Mouse (Mus musculus) T-helper 2 cell (primary cell): Measurements from ENCODE around the gene Gm20388.

Experiments
- in situ Hi-C: fragments of 300-600 bp; cut with MboI, MseI; formaldehyde crosslinking; loops from one replicate; pipeline ENCODE4 v1.15.1; 2025; ENCODE audit warnings: high pct_unique_total_duplicates

Gm20388 gene

DNA sequence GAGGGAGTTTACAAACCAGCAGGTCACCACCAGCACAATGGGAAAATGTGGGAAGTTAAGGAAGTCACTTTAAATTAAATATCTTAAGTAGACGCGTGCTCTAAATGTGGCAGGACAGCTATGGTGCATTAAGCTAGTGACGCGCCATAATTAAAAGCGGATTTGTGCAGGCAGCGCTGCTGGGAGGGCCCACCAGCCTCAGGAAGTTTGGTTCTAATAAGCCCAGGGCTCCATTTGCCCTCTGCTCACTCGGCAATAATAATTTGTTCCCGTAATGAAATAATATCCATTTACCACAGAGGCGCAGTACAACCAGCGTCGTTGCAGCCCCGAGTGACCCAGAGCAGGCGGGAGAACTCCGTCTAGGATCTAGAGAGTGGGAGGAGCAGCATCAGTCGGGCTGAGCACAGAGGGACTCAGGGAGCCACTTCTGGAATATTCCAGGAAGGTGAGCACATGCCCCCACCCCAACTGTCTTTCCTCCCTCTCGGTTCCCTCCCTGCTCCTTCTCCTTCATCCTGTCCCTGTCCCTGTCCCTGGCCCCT is 1040.1 kb downstream of the Gm20388 start:
- in situ Hi-C loops, result no loop called here

DNA sequence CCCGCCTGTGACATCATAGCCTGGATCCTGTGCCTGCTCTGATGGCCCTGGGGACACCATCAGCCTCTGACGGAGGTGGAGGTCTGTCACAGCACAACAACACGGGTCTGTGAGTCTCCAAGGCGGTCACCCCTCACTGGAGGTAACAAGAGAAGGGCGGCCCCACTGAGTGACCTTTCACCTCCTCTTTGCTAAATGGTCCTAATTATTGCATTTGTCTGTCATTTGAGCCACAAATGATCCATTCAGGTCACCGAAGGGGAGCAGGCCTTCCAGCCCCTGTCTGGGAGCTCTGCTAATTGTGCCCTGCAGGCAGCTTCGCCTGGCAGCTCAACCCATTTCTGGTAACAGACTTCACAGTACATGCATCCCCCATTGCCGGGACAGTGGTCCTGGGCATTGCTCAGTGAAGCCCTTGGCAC is 1048.8 kb downstream of the Gm20388 start:
- in situ Hi-C loops, result no loop called here

DNA sequence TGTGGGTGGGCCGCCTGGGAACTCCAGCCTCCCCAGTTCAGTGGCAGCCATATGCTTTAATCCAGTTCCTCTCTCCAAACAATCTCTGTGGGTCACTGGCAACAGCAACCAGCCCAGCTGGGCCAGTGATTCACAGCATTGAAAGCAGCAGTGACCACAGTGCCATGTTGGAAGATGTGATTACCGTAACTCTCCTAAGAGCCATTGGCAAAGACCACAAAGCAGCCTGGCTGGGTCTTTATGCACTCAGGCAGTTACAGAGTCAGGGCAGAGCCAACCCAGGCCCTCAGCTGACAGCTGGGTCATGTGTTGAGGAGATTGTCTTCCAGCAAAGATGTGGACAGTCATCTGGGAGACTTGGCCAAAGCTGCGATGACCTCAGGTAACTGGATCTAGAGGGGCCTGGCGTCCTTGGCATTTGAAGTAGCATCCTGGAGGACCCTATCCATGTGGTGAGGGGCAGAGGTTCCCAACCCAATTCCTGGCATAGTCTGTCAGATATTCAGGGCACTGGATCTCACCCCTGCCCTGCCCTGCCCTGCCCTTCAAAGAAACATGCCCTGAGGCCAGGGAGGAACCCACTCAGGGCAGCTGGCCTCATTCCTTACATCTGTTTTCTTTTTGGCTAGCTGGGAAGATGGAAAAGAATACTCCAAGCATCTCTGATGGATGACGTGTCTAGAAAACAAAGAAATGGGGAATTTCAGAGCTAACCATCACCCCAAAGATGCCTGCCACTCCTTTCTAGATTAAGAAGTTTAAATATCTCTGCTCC is 1052.2 kb downstream of the Gm20388 start:
- in situ Hi-C loops, result no loop called here

DNA sequence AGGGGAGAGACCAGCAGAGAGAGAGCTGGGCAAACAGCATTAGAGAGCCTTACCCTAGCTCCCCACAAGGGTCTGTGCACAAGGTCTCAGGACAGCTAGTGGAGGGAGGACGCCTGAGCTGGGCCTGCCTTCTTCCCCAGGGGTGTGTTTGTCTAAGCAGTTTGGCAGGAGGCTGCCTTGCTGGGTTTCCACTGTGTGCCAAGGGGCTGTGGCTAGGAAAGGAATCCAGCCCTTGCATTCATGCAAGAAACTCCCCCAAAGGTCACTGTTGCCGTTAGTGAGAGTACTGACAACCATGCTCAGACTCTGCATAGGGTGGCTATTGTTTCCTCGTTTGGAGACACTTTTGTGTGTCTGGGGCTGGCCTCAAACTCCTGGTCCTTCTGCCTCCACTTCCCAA is 1055.9 kb downstream of the Gm20388 start:
- in situ Hi-C loops, result loop anchor here (5.0 kb wide), 1 partner anchor 126 kb away; no protein-coding TSS in a partner anchor

DNA sequence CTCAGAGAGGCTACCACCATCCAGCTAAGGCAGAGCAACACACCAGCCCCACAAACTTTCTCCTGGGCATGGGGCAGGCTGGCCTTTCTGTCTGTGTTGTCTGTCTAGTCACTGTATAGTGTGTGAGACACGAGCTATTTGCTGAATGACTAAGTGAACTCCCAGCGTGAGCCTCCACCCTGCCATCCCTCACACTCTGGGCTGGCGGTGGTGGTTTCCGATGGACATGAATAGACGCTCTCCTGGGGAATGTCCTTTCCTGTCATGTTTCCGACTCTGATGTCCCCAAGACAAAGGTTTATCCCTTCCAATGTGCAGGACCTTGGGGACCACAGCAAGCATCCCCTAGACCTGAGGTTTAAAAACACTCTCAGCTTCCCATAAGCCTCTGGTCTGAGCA is 1057.7 kb downstream of the Gm20388 start:
- in situ Hi-C loops, result loop anchor here (5.0 kb wide), 1 partner anchor 124 kb away; no protein-coding TSS in a partner anchor

DNA sequence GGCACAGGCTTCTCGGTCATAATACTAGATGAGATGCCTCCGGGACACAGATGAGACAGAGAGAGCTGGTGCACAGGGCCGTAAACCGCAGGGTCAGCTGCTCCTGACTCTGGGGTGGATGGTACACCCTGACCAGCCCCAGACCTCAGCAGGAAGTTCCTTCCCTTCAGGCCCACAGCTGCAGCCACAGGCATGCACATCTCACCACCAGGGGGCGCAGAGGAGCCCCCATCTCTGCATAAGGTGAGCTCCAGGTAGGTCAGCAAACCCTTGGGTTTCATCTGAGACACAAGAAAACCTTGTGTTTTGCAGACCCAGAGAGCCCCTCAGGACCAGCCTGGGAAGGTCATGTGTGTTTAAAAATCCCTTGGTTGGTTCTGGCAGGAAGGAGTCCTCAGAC is 1059.7 kb downstream of the Gm20388 start:
- in situ Hi-C loops, result no loop called here

DNA sequence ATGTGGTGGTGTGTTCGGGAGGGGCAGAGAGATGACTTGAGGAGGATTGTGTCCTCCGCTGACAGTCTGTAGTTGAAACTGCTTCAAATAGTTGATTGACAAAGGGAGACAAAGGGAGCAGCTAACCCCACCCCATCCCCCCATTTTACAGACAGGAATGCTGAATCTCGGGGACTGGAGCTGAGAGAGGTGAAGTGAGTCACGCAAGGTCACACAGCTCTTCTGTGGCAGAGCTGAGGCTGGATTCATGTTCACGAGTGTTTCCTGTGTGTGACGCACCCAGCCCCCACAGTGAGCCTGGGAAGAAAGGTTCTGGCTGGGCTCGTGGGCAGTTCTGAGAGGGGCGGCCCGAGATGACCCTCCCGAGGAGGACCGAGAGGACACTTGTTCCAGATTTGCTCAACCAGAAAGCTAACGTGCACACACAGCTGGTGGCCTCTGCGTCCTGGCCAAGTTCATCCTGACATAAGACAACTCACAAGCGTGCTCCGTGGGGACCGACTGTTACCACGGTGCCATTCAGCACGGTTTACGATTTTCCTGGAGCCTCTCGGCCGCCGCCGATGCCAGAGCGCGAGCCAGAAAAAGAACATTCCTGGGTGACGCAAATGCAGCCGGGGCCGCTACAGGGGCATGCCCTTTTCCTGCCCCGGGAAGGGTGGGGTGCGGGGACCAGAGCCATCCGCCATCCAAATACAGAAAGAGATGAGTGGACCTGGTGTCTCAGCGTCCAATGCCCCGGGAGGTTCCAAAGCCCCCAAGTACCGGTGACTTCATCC is 1061.2 kb downstream of the Gm20388 start:
- in situ Hi-C loops, result no loop called here

DNA sequence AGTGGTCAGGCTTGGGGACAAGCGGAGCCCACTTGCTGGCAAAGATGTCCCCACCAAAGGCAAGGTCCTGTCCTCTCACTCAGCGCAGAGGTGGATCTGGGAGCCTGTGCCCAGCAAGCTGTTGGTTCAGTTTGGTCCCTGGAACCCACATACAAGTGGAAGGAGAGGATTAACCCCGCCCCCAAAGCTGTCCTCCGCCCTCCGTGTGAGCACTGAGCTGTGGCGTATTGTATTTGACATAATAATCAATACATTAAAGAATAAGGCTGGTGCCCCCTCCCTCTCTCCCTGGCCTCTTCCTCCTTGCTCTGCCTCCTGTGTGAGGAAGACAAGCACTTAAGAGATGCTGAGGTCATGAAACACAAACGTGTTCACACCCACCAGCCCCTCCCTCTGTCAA is 1062.4 kb downstream of the Gm20388 start:
- in situ Hi-C loops, result no loop called here

DNA sequence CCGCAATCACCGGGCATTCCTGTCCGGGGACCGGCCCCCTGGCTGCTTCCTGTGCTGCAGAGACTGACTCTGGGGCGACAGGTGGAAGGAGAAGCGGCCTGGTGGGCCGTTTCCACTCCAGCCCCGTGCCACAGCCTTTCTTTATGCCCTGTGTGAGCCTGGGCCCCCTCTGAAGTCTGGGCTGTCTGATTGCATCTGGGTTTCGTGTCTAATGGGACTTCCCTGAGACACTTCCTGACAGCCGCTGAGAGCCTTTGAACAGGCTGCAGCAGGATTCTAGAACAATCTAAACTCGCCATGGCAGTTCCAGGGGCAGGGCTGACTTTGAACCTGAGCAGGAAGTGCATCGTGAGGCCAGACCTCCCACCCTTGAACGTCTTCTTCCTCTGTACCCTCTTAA is 1066.5 kb downstream of the Gm20388 start:
- in situ Hi-C loops, result no loop called here

DNA sequence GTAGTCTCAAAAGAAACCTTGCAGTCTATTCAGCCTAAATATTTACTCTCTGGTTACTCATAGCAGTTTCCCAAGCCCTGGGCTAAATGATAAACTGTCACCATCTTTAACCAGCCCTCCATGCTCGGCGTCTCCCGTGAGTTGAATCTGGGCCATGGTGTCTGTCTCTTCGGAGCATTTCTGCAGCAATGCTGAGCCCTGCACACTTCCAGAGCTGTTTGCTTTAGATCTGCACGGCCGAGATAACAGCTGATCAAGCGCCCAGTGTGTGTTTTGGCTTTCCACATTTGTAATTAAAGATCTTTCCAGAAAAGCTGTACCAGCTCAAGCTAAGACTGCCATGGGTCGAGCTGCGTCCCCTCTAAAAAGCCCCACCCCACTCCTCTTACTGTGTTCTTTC is 1068.6 kb downstream of the Gm20388 start:
- in situ Hi-C loops, result no loop called here

DNA sequence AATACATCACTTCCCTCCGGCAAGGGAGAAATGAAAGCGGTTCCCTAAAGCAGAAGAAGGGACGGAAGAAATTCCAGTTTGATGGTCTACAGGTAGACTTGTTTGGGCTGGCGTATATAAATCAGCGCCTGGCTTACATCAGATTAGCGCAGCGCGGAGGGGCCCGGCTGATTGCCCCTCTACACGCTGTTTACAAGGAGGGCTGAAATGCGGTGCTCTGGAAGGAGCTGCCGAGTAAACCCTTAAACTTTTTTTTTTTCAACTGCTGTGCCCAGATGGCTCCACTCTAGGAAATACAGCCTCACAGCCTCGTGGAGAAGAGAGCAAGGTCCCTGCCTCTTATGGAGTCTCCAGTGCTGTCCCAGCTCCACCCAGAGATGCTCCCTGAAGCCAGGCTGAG is 1070.3 kb downstream of the Gm20388 start:
- in situ Hi-C loops, result no loop called here

DNA sequence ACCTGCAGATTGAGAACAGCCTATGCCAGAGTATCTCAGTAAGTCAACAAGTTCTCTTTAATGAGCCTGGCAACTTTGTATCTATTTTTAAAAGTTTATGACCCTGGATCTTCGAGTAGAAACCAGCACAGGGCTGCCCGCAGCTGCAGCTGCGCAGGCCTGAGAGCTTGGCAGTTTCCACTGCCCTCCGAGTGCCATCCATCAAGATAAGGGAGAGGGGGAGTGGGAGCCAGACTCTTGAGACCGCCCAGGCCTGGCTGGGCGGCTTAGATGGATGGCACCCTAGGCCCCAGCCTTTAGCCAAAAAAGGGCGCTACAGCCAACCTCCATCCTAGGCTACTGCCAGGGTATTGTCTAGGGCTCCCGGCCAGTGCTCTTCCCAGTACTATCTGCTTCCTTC is 1074.2 kb downstream of the Gm20388 start:
- in situ Hi-C loops, result no loop called here

DNA sequence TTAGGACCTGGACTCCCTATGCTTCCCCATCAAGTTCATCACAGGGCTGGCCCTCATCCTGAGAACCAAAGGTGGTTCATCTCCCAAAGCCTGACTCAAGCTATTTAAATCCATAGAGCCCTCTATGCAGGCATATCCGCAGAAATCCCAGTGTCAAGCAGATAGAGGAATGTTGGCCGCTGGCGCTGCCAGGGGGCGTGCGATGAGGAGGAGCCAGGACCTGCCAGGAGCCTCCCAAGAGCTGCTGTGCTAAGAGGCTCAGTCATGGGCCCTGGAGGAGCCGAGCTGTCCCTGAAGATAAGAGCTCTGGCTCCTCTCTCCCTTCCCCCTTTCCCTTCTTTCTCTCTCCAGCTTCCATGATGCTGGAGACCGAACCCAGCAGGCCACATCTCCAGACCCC is 1075.4 kb downstream of the Gm20388 start:
- in situ Hi-C loops, result no loop called here

DNA sequence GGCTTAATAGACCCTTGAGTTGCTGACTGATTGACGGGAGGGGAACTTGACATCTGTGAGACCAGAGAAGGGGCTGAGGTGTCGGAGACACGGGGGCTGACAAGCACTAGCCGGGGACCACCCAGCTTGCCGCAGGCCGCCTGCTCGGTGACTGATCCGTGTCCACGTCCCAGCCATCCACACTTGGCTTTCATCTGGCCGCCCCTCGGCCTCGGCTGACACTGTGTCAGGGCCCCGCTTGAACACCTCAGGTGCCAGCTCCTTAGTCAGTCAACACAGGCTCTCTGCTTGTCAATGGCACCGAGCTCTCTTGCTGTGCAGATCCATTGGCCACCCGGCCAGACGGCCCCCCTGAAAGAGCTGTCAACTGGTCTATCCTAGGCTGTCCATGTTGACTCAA is 1083.1 kb downstream of the Gm20388 start:
- in situ Hi-C loops, result no loop called here

DNA sequence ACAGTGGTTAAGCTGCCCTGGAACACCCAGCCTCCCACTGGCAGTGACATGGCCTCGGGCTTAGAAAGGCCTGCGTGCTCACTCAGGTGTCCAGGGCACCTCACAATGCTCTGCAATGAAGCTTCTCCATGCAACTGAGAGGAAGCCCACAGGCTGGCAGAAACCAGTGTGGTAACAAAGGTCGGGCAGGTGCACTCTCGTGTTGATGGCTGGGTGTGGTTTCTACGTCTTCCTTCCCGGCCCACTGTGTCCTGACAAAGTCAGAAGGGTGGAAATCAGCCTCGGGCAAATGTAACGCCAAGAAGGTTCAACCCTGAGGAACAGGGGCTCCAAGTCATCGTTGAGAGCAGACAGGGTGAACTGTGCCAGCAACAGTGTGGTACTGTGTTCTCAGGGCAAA is 1084.8 kb downstream of the Gm20388 start:
- in situ Hi-C loops, result no loop called here

DNA sequence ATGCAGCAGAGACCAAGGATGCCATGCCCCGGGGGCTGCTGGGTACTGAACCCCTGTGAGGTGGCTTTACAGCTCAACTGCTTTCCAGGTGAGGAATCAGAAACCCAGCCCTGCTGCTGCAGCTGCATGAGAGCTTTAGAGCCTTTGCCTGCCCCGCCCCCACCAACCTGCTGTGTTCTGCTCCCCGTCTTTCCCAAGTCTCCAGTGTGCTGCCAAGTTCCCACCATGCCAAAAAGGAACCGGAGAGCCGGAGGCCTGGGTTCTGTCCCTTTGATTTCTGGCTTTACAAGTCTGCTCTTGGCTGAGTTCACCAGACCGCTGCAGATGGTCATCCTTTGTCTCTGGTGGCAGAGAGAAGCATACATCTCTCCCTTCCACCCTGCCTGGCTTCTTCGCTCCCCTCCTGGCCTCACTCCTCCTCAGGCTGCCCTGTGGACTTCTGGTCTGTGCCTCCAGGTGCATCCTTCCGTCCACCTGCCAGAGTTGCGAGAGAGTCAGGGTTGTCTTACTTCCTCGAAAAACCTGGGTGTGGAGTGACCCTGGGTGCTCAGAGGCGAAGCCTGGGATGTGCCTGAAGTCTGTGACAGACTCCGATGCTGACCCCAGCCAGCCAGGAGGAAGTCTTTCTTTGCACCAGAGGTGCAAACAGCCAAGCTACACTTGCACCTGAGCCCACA is 1086.4 kb downstream of the Gm20388 start:
- in situ Hi-C loops, result no loop called here

DNA sequence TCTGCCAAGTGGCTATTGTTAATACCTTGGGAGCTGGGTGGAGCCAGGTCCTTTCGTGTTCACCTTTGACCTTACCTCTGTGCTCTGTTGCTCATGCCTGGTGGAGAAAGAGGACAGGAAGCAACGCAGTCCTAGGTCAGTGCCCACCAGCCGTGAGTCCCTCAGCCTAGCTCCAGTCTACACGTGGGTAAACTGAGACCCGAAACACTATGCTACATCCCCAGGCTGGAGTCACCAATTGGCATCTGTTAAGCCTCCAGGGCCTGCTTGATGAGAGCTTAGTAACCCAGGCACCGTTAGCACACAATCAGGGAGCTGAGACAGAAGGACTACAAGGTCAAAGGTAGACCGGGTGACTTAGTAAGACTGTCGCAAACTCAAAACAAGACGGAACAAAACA is 1087.3 kb downstream of the Gm20388 start:
- in situ Hi-C loops, result no loop called here

DNA sequence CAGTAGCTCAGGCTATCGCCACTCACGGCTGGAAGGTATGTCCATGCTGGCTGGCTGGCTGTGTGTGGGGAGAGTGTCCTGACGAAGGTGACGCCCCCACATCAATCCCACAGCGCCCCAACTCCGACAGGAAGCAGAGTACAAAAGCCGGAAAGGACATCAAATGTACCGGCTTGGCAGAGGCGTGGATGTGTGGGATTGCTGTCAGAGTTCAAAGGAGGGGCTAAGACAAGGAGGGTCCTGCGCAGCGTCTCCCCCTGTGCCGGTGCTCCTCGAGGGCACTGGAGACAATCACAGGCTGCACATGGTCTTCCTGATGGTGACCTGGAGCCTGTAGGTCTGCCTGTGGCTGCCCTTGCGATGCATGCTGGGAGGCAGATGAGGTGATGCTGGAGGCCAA is 1088.3 kb downstream of the Gm20388 start:
- in situ Hi-C loops, result no loop called here

DNA sequence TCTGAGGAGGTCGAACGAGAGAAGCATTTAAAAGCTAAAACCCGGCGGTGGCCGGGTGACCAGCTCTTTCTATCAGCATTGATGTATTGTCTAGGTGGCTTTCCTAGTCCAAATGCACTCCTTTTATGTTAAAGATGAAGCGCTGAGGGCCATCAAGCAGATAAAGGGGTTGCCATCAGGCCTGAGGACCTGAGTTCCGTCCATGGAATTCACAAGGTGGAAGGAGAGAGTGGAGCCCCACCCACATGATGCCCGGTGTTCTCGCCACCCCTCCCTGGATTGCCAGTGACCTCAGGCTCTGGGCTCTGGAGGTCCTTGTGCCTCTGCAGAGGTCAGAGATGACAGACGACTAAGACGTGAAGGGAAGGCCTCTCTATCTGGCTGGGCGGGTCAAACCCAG is 1091.3 kb downstream of the Gm20388 start:
- in situ Hi-C loops, result no loop called here

DNA sequence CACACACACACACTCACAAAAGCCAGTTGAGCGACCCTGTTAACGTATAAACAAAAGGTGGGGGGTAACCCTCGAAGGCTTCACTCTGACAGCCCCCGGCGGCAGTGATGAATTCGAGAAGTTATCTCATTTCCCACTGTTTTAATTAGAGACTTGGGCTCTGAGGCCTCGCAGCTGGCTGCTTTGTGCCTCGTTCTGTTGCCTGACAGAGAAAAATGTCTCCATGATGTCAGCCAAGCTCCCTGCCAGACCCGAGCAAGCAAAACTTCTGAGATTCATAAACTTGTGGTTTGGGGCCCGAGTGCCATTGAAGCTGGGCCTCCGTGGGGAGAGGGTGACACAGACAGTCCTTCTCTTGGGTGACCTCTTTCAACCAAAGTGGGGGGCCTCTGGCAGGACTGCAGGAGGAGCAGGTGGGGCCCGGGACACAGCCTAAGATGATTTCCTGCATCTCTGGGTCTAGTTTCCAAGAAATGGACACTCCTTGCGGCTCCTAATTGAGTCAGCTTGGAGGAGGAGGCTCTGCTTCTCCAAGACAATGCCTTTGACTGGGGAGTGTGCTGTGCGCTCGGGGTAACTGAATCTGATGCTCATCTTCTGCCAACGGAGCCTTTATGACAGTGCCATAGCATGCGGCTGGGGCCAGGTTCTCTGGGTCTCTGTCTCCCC is 1092.4 kb downstream of the Gm20388 start:
- in situ Hi-C loops, result no loop called here

DNA sequence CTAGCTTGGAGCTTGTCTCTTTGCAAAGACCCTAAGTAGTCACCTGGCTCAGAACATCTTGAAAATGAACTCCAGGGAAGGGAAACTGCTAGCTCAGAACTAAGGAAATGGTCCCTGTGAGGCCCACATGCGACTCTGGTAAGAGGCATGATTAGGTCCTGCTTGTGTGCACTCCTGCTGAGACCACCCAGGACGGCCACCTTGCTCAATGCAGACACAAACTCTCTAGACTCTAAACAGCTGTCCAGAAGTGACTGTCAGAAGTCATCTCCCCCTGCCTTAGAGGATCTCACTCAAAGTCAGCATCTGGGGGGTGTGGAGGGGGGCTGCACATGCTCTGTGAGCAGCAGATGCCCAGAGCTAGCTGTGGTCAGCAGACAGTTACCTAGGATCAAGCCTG is 1093.0 kb downstream of the Gm20388 start:
- in situ Hi-C loops, result no loop called here

DNA sequence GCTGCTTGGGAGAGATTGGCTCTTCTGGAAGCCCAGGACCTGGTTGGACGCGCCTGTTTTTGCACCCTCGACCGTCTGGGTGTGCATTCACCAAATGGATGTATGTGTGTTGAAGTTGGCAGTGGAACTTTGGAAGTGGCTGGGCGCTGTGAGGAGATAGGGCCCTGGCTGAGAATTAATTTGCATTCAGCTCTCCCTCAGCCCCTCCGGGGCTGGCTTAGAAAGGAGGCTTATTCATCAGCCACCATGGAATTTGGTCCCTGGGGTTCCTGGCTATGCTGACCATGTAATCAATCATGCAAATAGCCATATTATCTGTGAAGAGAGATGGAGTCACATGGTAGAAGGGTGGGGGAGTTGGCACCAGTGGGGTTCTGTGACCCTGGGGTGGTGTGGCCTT is 1102.7 kb downstream of the Gm20388 start:
- in situ Hi-C loops, result no loop called here
